Mouse (Mus musculus) G1E (cell line): ENCODE results near the gene Nudt6.

ENCODE experiments used
- CTCF ChIP-seq: IDR thresholded peaks from 2 replicates; pipeline ENCODE4 v1.5.1; 2012; ENCODE audit warnings: low read depth, low read length, inconsistent platforms, mixed read lengths
- GATA1 ChIP-seq: IDR thresholded peaks from 2 replicates; pipeline ENCODE4 v1.6.1; 2012; ENCODE audit warnings: borderline replicate concordance, low read length, inconsistent platforms, mixed read lengths
- GATA2 ChIP-seq: IDR thresholded peaks from 2 replicates; pipeline ENCODE4 v1.6.1; 2012; ENCODE audit warnings: low read depth, low read length, inconsistent platforms, borderline replicate concordance
- POLR2AphosphoS5 ChIP-seq: IDR thresholded peaks from 2 replicates; pipeline ENCODE4 v1.6.1; 2012; ENCODE audit warnings: low read depth, low read length, inconsistent platforms; ENCODE audit not compliant: insufficient replicate concordance
- TAL1 ChIP-seq: conservative IDR thresholded peaks from 2 replicates; pipeline ENCODE4 v1.6.1; 2012; ENCODE audit warnings: low read depth, low read length, inconsistent platforms, mixed read lengths

DNA sequence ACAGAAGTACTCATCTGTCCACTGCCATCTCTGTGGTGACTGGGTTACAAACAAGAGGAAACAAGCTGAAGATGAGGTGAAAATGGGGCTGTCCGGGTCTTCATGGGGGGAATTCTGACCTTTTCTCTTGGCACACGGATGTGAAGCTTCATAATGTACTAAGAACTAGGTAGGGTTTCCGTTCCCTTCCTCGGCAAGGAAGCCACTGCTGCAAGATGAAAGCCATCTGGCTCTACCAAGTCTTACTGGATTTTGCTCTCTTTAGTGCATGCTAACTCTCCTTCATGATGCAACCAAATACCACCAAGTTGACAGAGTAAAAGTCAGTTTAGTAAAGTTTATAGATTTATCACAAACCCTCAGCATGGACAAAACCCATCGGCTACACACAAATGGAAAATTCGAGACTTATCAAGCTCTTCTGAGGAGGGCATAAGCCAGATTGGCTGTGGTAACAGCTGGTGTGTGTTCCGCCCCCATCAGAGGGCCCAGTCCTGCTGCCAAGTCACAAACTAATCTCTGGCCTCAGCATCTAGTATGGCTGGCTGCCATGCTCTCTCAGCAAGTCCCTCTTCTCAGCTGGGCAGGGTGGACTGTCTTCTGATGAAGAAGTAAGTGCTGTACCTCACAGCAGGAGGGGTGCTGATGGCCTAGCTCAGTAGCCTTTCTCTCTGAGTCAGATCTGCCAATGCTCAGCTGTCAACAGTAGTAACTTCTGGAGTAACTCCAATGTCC is 21.2 kb downstream of the Nudt6 start:
- TF ChIP-seq CTCF = no peak
- no peak for TF ChIP-seq GATA1
- no peak for TF ChIP-seq TAL1
- TF ChIP-seq POLR2AphosphoS5 = no peak
- TF ChIP-seq GATA2 = no peak
